Mouse (Mus musculus) mature B cell (primary cell): ENCODE data around the gene Itgb3bp.

Source experiments
- in situ Hi-C: fragments of 300-500 bp; cut with MboI; formaldehyde crosslinking; loops from 2 replicates; pipeline ENCODE4 v1.14.3; 2019

Itgb3bp gene

GRCm38 (mm10) chr4:99931807-99932206, 2.2 kb upstream of the Itgb3bp start:
- in situ Hi-C loops, result no loop called here

DNA sequence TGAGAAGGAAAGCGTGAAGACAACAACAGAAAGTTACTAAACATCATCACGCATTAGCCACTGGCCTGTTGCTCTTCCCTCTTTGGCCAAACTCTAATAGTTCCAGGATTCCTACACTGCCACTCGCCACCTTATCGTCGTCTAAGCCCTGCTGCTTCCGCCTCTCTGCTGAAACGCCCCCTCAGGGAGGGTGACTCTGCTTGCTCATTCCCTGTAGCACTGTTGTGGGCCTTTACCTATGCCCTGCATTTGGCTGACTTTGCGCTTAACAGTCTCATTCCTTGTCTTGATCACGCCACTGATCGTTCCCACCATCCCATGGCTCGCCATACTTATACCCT, 1.6 kb upstream of the Itgb3bp start:
- in situ Hi-C loops, result no loop called here

- in situ Hi-C loops, result no loop called here
Observed at GRCm38 (mm10) chr4:99930518-99931239, 1.1 kb upstream of the Itgb3bp start.

- in situ Hi-C loops, result no loop called here
Observed at GRCm38 (mm10) chr4:99929149-99929612, 432 bp downstream of the Itgb3bp start, which contains the start of gene Pgm1. Gene Pgm1, plus strand, starts transcription at chr4:99929414.

DNA sequence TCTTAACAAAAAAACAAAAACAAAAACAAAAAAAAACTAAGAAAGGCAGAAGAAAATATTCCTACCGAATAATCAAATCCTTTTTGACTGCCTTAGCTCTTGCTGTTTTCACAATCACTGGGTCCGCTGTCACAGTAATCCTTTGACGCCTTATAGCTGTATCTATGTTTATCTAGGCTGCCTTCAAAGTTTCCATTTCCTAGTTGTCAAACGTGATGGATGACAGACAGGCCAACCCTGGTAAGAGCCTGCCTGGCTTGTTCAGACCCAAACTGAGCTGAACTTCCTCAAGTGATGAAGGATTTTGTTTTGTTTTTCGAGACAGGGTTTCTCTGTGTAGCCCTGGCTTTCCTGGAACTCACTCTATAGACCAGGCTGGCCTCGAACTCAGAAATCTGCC, 1.1 kb downstream of the Itgb3bp start:
- in situ Hi-C loops, result no loop called here

GRCm38 (mm10) chr4:99926380-99926779, 3.2 kb downstream of the Itgb3bp start:
- in situ Hi-C loops, result no loop called here

DNA sequence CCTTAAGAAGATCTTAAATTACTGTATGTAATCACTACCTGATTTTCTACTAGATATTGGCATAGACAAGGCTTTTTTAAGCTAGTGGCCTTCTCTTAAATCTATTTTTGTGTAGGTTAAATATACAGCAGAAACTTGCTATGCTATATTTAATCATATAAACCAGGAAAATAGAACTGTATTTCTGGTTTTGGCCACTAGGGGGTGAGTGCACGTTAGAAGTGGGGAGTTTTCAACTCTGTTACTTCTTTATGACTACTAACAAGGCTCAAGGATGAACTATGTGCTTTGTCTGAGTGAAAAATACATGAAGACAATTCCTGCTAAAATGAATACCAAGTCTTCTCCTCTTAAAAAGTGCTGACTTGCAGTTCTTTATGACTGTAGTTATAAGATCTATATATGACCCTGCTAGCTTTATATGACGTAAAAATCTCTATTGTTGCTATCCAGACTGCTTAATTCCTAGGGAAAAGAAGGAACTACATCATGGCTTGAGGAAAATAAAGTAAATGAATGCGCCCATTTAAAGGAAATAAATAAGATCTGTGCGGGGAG, 15.6 kb downstream of the Itgb3bp start:
- in situ Hi-C loops, result no loop called here

GRCm38 (mm10) chr4:99882405-99882804, 47.2 kb downstream of the Itgb3bp start:
- in situ Hi-C loops, result no loop called here

- in situ Hi-C loops, result no loop called here
Observed at GRCm38 (mm10) chr4:99881882-99882281, 47.7 kb downstream of the Itgb3bp start.

DNA sequence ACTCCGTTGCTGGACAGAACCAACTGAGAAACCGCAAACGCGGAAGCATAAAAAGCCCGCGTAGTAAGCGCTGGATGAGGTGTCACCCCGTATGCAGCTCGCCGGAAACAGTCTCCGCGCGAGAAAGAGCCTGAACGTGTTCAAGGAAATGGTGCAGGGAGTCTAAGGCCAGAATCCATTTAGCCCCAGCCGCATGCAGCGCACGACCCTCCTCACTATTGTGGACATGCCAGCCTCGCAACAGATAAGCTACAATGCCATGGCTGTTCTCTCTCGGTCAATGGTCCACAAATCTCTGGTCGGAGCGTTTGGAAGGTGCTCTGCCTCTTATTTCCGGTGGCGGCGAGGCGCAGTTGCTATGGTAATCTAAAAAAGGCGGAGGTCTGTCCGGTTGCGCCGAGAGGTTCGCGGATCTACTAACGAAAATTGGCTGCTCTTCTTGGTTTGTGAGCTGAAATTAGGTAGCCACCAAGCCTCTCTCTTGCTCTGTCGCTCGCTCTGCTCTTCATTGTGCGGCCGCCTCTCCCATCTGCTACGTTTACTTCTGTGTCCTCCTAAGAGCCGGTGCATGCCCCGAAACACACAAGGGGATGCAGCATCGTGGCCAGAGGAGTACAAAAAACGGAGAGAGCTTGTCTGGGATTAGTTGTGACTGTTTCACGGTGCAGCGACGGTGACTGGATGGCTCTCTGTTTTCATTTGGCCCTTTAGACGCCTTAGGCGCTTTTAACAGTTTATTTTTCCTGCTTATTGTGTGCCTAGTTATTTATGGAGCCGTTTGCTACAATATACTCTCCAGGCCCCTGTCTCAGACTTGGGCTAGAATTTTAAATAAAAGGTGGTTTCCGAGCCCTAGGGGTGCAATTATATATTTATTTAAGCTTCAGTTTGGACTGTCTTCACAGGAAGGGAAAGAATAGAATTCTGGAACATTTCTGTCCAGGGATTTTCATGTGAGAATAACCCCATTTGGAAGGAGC, 100.2 kb downstream of the Itgb3bp start, which contains the start of gene Efcab7:
TSS of gene Efcab7 (plus strand) at position 105 of the 980 bp plus-strand sequence.
- in situ Hi-C loops, result no loop called here

- in situ Hi-C loops, result no loop called here
Observed at GRCm38 (mm10) chr4:99828739-99829093, 100.9 kb downstream of the Itgb3bp start.

- in situ Hi-C loops, result no loop called here
Observed at GRCm38 (mm10) chr4:99828337-99828736, 101.3 kb downstream of the Itgb3bp start.

GRCm38 (mm10) chr4:99816697-99817460, 112.7 kb downstream of the Itgb3bp start:
- in situ Hi-C loops, result no loop called here

DNA sequence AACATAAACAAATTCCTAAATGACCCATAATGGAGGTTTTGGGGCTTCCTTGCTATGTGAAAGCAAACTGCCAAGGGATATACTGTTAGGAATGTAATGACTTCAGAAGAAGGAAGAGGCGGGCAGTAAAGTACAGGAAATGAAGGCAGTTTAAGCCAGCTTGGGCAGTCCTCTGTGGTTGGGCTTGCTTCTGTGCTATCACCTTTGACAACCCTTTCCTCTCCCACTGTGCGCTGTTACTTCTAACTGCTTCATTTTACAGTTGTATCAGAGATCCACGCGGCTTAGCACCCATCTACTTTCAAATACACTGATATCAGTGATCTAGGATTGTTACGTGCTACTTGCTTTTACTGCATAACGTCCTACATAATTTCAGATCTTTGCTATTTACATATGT, 137.2 kb downstream of the Itgb3bp start:
- in situ Hi-C loops, result no loop called here

- in situ Hi-C loops, result no loop called here
Observed at GRCm38 (mm10) chr4:99773041-99773440, 156.6 kb downstream of the Itgb3bp start.

- in situ Hi-C loops, result no loop called here
Observed at GRCm38 (mm10) chr4:99770555-99770954, 159.1 kb downstream of the Itgb3bp start.

DNA sequence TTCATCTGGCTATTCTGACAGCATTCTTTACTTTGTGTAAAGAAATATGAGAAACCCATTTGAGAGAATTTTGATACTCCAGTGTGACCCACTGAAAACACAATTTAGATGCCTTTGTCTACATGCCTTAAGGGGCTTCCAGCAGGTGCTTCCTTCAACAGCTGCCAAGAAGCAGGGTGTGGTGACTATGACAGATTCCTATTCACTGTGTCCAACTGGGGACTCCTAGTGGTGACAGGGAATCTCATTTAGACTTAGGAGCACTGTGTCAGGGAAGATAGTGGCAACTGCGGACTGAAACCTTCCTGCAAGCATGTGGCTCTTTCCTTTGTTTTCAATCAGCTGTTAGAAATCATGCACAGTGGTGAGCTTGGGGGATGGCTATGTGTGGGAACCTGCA, 162.9 kb downstream of the Itgb3bp start:
- in situ Hi-C loops, result no loop called here

GRCm38 (mm10) chr4:99766303-99766702, 163.3 kb downstream of the Itgb3bp start:
- in situ Hi-C loops, result no loop called here

DNA sequence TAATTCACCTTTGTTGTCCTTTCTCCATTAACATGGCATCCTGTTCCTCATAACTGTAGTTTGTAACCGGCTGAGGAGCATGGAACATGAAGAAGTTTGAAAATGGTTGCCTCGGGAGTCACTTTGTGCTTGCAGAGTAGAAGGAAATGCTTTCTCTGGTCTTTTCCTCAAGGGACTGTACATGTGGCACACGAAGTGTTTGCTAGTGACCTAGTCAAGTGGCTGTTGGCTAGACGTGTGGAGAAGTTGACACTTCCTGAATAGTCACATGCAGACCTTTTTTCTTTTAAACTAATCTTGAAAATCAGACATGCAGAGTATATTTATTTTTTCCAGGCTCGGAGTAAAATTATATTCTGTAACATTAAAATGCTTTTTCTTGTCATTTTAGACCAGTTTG, 177.2 kb downstream of the Itgb3bp start:
- in situ Hi-C loops, result no loop called here

DNA sequence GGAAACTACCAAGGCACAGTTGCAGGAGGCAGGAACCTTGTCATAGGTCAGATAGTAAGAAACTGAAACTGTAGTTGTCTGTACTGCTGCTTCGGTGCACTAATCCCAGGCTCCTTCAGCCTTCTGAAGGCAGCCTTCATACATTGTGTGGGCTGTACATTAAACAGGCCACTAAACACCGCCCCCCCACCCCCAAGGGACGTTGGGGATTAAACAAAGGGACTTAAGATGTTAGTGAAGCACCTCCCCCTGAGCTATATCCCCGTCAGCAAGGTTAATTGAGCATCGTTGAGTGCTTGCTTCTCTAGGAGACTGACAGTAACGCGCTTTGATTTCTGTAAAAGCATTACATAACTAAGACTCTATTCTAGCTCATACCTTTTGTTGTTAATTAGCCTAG, 189.8 kb downstream of the Itgb3bp start:
- in situ Hi-C loops, result no loop called here

DNA sequence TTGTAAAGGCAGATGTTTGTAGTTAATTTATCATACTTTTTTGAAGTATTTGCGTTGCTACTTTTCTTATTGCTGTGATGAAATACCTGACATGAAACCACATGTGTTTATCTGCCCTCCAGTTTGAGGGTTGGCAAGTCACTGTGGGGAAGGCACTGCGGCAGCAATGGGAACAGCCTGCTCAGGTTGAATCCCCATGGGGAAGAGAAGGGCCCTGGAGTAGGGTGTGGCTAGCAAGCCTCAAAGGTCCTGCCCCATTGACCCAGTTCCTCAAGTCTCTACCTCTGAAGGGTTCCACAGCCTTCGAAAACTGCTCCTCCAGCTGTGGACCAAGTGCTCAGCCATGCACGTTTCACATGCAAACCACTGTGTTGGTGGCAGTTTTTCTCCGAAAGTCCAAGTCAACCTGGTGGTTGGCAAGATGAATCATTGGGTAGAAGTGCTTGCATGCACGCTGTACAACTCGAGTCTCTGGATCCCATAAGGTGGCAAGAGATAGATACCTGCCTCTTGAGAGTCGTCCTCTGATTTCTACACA, 203.6 kb downstream of the Itgb3bp start:
- in situ Hi-C loops, result no loop called here
